In the genomic region with DNA sequence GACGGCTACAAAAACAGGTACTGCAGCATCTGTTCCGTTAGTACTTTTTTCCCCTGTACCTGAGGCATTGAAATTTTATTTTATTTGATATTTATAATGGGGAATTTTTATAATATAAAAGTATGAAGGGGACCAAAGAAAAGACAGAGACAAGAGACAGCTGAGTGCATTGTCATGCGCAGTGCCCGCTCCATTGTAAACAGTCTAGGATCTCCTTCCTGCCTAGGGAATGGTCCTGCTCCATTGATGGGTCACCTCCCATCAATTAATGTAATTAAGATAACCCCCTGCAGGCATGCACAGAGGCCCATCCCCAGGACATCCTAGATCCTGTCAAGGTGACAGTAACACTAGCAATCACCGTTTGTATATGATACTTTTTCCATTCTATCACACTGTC, we compare ENCODE assay signal across 24 mouse cellular contexts.
A peak's percentile ranks its signal among the peaks of the same experiment; 100 is the strongest.
DNase-seq lines count a peak whose midpoint lies in the region; ATAC-seq and TF ChIP-seq lines count a peak whose summit lies in the region.
"Had no signal": no experiment of that assay in that cellular context is flagged by ENCODE, and none has a peak within 500 bp of the region (broad histone marks: within the 10 kb centered on the region; RNA-seq: fewer than 3 reads in every experiment).

No protein-coding gene starts in this region.

- no peaks in the 10 kb centered on the region for H3K9me3 ChIP-seq in hindbrain, embryonic 13.5 days
- H3K9me3 ChIP-seq in hindbrain, embryonic 16.5 days (ENCODE audit: control insufficient read depth, low read length): no peaks in the 10 kb centered on the region
- H3K9me3 ChIP-seq in ES-Bruce4 (replicated peaks; ENCODE audit: control insufficient read depth, insufficient read depth, low read length, poor library complexity, severe bottlenecking): no peaks in the 10 kb centered on the region
- H3K9me3 ChIP-seq: embryonic facial prominence, embryonic 12.5 days; embryonic facial prominence, embryonic 15.5 days; forebrain, embryonic 12.5 days; forebrain, embryonic 15.5 days; G1E; heart, embryonic 10.5 days had no signal

- no peak for TF ChIP-seq CTCF in ES-Bruce4 (IDR thresholded peaks at IDR 0.05; ENCODE audit: low read depth, low read length)

- H3K4me3 ChIP-seq in hindbrain, embryonic 13.5 days: no peak overlapping the region
- no peak overlapping the region for H3K4me3 ChIP-seq in hindbrain, embryonic 16.5 days (ENCODE audit: low read length)
- no peak overlapping the region for H3K4me3 ChIP-seq in ES-Bruce4 (ENCODE audit: low read depth, low read length)
- H3K4me3 ChIP-seq: embryonic facial prominence, embryonic 12.5 days; embryonic facial prominence, embryonic 15.5 days; erythroblast, embryonic 14.5 days; forebrain, embryonic 12.5 days; forebrain, embryonic 15.5 days; heart, adult 2 months; heart, embryonic 10.5 days had no signal

- DNase-seq in ES-CJ7 (ENCODE audit: low read depth, low spot score): peak; percentile 14
- no peak for DNase-seq in layer of hippocampus, adult 8-10 months (ENCODE audit: low spot score in 2 of 2)
- no peak for DNase-seq in urinary bladder, postnatal 4 days (ENCODE audit: low spot score in 2 of 2)
- DNase-seq: adrenal gland, adult 2 months; adrenal gland, postnatal 14 days; cerebellum, adult 11 months; cerebellum, adult 2 months; cerebellum, adult 9-11 months; cerebellum, postnatal 25 days; gastrocnemius, postnatal 25 days; heart, adult 2 months; kidney, adult 11 months had no signal

- TF ChIP-seq EP300 in ES-Bruce4 (IDR thresholded peaks at IDR 0.05; ENCODE audit: insufficient read depth, low read depth, low read length): 0 out of 2 replicates have a peak, but pooled peaks have one; percentile 49

- H3K4me1 ChIP-seq in hindbrain, embryonic 13.5 days (replicated peaks): peaks cover 15% of the 10 kb centered on the region
- peaks cover 2% of the 10 kb centered on the region; the same call in 1 of the 2 replicates for H3K4me1 ChIP-seq in hindbrain, embryonic 16.5 days (ENCODE audit: control insufficient read depth, insufficient read depth, low read depth, low read length)
- H3K4me1 ChIP-seq in ES-Bruce4 (ENCODE audit: control insufficient read depth, insufficient read depth, low read length): no peaks in the 10 kb centered on the region
- H3K4me1 ChIP-seq: embryonic facial prominence, embryonic 12.5 days; forebrain, embryonic 12.5 days had no signal

- 0 out of 2 replicates have a peak, but pooled peaks have one; percentile 46 for ATAC-seq in hindbrain, embryonic 13.5 days (ENCODE audit: low FRiP score)
- no peak for ATAC-seq in hindbrain, embryonic 16.5 days
- ATAC-seq: CD4-positive, CD25-positive, alpha-beta regulatory T cell, adult 4 months; forebrain, embryonic 15.5 days; Patski had no signal

- H3K4me2 ChIP-seq in hindbrain, embryonic 13.5 days: no peak overlapping the region
- no peak overlapping the region for H3K4me2 ChIP-seq in hindbrain, embryonic 16.5 days (ENCODE audit: low read length)
- H3K4me2 ChIP-seq: embryonic facial prominence, embryonic 12.5 days; embryonic facial prominence, embryonic 15.5 days; forebrain, embryonic 12.5 days; forebrain, embryonic 15.5 days had no signal

- no peak for TF ChIP-seq POLR2A in ES-Bruce4 (IDR thresholded peaks at IDR 0.05; ENCODE audit: insufficient read depth, low read length)

- H3K36me3 ChIP-seq in hindbrain, embryonic 13.5 days: no peaks in the 10 kb centered on the region
- H3K36me3 ChIP-seq in hindbrain, embryonic 16.5 days (ENCODE audit: control insufficient read depth, insufficient read depth, low read length): no peaks in the 10 kb centered on the region
- no peaks in the 10 kb centered on the region for H3K36me3 ChIP-seq in ES-Bruce4 (ENCODE audit: control insufficient read depth, insufficient read depth, low read length, poor library complexity, severe bottlenecking)
- H3K36me3 ChIP-seq: embryonic facial prominence, embryonic 12.5 days; embryonic facial prominence, embryonic 15.5 days; forebrain, embryonic 12.5 days; forebrain, embryonic 15.5 days; G1E; heart, embryonic 10.5 days had no signal

- H3K27me3 ChIP-seq in hindbrain, embryonic 13.5 days: no peaks in the 10 kb centered on the region
- no peaks in the 10 kb centered on the region for H3K27me3 ChIP-seq in hindbrain, embryonic 16.5 days (replicated peaks; ENCODE audit: control insufficient read depth, insufficient read depth, low read length)
- H3K27me3 ChIP-seq in ES-Bruce4 (ENCODE audit: control insufficient read depth, insufficient read depth, low read length, poor library complexity, severe bottlenecking): no peaks in the 10 kb centered on the region
- H3K27me3 ChIP-seq: embryonic facial prominence, embryonic 12.5 days; embryonic facial prominence, embryonic 15.5 days; forebrain, embryonic 12.5 days; forebrain, embryonic 15.5 days; Patski had no signal

- no peak overlapping the region; the same call in 1 of the 2 replicates for H3K27ac ChIP-seq in hindbrain, embryonic 13.5 days
- no peak overlapping the region for H3K27ac ChIP-seq in hindbrain, embryonic 16.5 days (ENCODE audit: low read depth, low read length)
- H3K27ac ChIP-seq in ES-Bruce4 (ENCODE audit: insufficient read depth, low read length): no peak overlapping the region
- H3K27ac ChIP-seq: embryonic facial prominence, embryonic 12.5 days; embryonic facial prominence, embryonic 15.5 days; forebrain, embryonic 12.5 days; forebrain, embryonic 15.5 days; heart, adult 2 months; heart, embryonic 10.5 days had no signal

- no peak overlapping the region for H3K9ac ChIP-seq in hindbrain, embryonic 13.5 days
- no peak overlapping the region for H3K9ac ChIP-seq in hindbrain, embryonic 16.5 days (ENCODE audit: low read depth, low read length)
- no peak overlapping the region for H3K9ac ChIP-seq in ES-Bruce4 (ENCODE audit: low read depth, poor library complexity, severe bottlenecking)
- H3K9ac ChIP-seq: embryonic facial prominence, embryonic 12.5 days; embryonic facial prominence, embryonic 15.5 days; forebrain, embryonic 12.5 days; forebrain, embryonic 15.5 days had no signal

- WGBS in hindbrain, embryonic 13.5 days: 85% methylated on average over 5 of the region's 5 CpGs
- 82% methylated on average over 5 of the region's 5 CpGs for WGBS in hindbrain, embryonic 16.5 days
